Mouse (Mus musculus) layer of hippocampus, postnatal 36 days (tissue): Measurements from ENCODE around the gene Sfn. TPM values are rescaled to one million over a fixed set of nuclear protein-coding genes. Genes with fewer than 3 reads are reported as not detected.
A peak's percentile ranks its signal among the peaks of the same experiment; 100 is the strongest.

ENCODE experiments used
- DNase-seq, 2 experiments: peaks; one replicate each; pipeline ENCODE4 v3.0.0; 2022
- total RNA-seq, 2 experiments: library from RNA; stranded (reverse); gene quantifications; 2 replicates each; pipeline ENCODE4 v1.2.3; 2021

Sfn gene
- total RNA-seq, 2 experiments from 2014 or later = 1.5 to 1.9 TPM

- DNase-seq = no peak
These were observed 17.6 kb upstream of the Sfn start for GRCm38 (mm10) chr4:133619473-133620136.

GRCm38 (mm10) chr4:133617936-133618335 is 16.0 kb upstream of the Sfn start:
- DNase-seq = no peak

GRCm38 (mm10) chr4:133615416-133615815 is 13.4 kb upstream of the Sfn start:
- no peak for DNase-seq

- DNase-seq = peak; percentile 56 to 57
These were observed 12.3 kb upstream of the Sfn start for GRCm38 (mm10) chr4:133614274-133614761.

GRCm38 (mm10) chr4:133613867-133614266 is 11.9 kb upstream of the Sfn start:
- DNase-seq = no peak

GRCm38 (mm10) chr4:133613026-133613425 is 11.1 kb upstream of the Sfn start:
- DNase-seq = no peak

GRCm38 (mm10) chr4:133612416-133612815 is 10.4 kb upstream of the Sfn start:
- no peak for DNase-seq

- DNase-seq = no peak
These were observed 9.8 kb upstream of the Sfn start for GRCm38 (mm10) chr4:133611815-133612214.

GRCm38 (mm10) chr4:133609719-133610118 is 7.8 kb upstream of the Sfn start:
- peak; percentile 64 to 69 for DNase-seq

GRCm38 (mm10) chr4:133607284-133607683 is 5.3 kb upstream of the Sfn start:
- no peak for DNase-seq

GRCm38 (mm10) chr4:133605330-133605729 is 3.4 kb upstream of the Sfn start:
- DNase-seq = no peak

- DNase-seq = no peak
These were observed 2.9 kb upstream of the Sfn start for GRCm38 (mm10) chr4:133604856-133605255.

GRCm38 (mm10) chr4:133604175-133604574 is 2.2 kb upstream of the Sfn start:
- DNase-seq = no peak

- DNase-seq = no peak
These were observed 1.1 kb upstream of the Sfn start for GRCm38 (mm10) chr4:133603056-133603455.

- no peak for DNase-seq
These were observed 1.7 kb downstream of the Sfn start for GRCm38 (mm10) chr4:133600306-133600705.

GRCm38 (mm10) chr4:133599571-133600073 is 2.3 kb downstream of the Sfn start:
- DNase-seq = peak; percentile 71 to 74

GRCm38 (mm10) chr4:133599116-133599515 is 2.9 kb downstream of the Sfn start:
- DNase-seq = no peak

GRCm38 (mm10) chr4:133598616-133599015 is 3.4 kb downstream of the Sfn start:
- DNase-seq = no peak

- no peak for DNase-seq
These were observed 5.9 kb downstream of the Sfn start for GRCm38 (mm10) chr4:133596084-133596483.

GRCm38 (mm10) chr4:133595538-133595937 is 6.4 kb downstream of the Sfn start:
- DNase-seq = no peak

- peak; percentile 55 to 56 for DNase-seq
These were observed 9.4 kb downstream of the Sfn start for GRCm38 (mm10) chr4:133592570-133592969.

- DNase-seq = peak; percentile 81
These were observed 17.7 kb downstream of the Sfn start, which contains the start of gene Gpn2 for GRCm38 (mm10) chr4:133584059-133584951. Gpn2 (plus strand) TSS chr4:133584362.

GRCm38 (mm10) chr4:133583690-133584058 is 18.3 kb downstream of the Sfn start:
- no peak for DNase-seq
